Mouse (Mus musculus): ENCODE data around the gene Tmx1.

The Tmx1 gene

DNA sequence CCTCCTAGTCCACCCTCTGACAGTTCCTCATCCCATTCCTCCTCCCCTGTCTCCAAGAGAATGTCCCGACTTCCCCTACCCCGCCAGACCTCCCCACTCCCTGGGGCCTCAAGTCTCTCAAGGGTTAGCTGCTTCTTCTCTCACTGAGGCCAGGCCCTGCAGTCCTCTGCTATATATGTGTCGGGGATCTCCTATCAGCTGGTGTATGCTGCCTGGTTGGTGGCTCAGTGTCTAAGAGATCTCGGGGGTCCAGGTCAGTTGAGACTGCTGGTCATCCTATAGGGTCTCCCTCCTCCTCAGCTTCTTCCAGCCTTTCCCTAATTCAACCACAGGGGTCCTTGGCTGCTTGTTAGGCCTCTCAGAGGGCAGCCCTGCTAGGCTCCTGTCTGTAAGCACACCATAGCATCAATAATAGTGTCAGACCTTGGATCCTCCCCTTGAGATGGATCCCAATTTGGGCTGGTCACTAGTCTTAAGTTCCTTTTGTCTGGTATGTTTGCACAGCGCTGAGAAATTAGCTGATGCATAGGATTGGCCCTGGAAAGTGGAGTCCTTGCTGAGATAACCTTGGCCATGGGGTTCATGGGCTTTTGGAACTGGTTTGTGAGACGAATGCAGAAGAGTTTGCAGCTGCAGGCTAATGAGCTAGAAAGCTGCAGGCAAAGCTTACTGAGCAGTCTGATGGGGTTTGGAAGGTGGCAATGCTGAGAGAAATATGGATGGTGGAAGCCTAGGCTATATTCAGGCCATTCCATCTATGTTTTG lies 34.0 kb downstream of the Tmx1 start:
- no peak for DNase-seq (ENCODE audit: low read depth)

GRCm38 (mm10) chr12:70492441-70492840 lies 39.5 kb downstream of the Tmx1 start:
- DNase-seq (ENCODE audit: low read depth) = no peak

DNA sequence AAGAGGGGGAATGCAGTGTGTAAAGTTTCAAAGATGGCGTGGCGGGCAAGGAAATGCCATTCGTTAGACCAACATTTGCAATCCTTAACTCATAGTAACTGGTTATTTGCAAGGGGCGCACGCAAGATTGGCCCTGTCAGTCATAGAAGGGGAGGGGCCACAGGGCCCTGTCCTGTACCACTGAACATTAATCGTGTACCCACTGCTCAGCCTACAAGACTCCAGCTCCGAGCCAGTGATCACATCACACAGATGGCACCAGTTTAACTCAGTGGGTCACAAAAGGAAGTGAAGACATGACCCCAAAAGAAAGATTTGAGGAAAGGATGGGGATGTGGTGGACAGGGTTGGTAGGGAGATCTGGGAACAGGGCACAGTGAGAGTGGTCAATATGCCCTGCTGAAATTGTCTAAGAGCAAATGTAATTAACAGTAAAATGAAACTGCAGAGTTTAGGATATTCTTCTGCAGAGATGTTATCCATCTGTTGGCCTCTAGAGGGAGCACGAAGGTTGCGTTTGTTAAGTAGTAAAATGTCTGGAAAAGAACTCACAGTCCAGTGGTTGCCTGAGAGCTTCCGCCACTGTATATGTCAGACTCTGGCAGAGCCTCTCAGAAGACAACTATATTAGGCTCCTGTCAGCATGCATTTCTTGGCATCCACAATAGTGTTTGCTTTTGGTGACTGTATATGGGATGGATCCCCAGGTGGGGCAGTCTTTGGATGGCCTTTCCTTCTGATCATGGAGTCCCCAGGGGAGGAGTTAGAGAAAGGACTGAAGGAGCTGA lies 41.8 kb downstream of the Tmx1 start:
- peak; percentile 76 for DNase-seq (ENCODE audit: low read depth)

- DNase-seq (ENCODE audit: low read depth) = no peak
These were observed 42.5 kb downstream of the Tmx1 start for GRCm38 (mm10) chr12:70495282-70495922.

DNA sequence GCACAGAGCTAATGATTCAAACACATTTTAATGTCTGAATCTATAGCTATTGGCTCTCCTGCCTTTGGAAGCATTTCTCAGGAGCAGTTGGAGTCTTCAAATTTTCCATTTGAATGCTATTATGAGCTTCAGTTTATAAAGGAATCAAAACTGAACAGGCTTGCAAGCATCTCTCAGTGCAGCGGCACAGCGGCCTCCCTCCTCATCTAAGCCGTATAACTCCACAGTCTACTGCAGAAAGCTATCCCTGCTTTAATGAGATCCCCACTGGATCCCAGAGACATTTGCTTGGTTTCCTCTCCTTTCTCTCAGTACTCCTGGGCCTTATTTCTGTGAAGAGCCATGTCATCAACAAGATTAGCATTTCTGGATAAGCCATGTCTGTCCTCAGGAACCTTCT lies 45.2 kb downstream of the Tmx1 start:
- no peak for DNase-seq (ENCODE audit: low read depth)

- DNase-seq (ENCODE audit: low read depth) = no peak
These were observed 53.1 kb downstream of the Tmx1 start for GRCm38 (mm10) chr12:70505971-70506370.

GRCm38 (mm10) chr12:70512023-70512422 lies 59.1 kb downstream of the Tmx1 start:
- DNase-seq (ENCODE audit: low read depth) = no peak

- no peak for DNase-seq (ENCODE audit: low read depth)
These were observed 59.5 kb downstream of the Tmx1 start for GRCm38 (mm10) chr12:70512431-70512830.
